Mouse (Mus musculus) kidney, postnatal 0 days (tissue): ENCODE results near the gene Mipol1. TPM values are rescaled to one million over a fixed set of nuclear protein-coding genes. Genes with fewer than 3 reads are reported as not detected.

Experiments used
- ATAC-seq: fragments of 200-750 bp; cut with Nextera tagmentation; replicated peaks from 2 replicates; pipeline ENCODE4 v1.8.0; 2017; ENCODE audit warnings: low read depth, moderate number of reproducible peaks, moderate TSS enrichment, moderate library complexity; ENCODE audit not compliant: low FRiP score
- DNase-seq: peaks from one replicate; pipeline ENCODE4 v3.0.0-alpha.2; 2016; ENCODE audit warnings: low spot score
- H3K27ac ChIP-seq: fragments of 300-500 bp; sonication (generic); 2 replicates; pipeline ENCODE4 v1.5.1; 2014; ENCODE audit warnings: mild to moderate bottlenecking
- H3K27me3 ChIP-seq: fragments of 300-500 bp; sonication (generic); 2 replicates; pipeline ENCODE4 v1.6.1; 2014; ENCODE audit warnings: low read length, mixed read lengths; ENCODE audit not compliant: insufficient read depth
- H3K36me3 ChIP-seq: fragments of 300-500 bp; sonication (generic); 2 replicates; pipeline ENCODE4 v1.6.1; 2014; ENCODE audit warnings: low read length, mixed read lengths; ENCODE audit not compliant: insufficient read depth
- H3K4me1 ChIP-seq: fragments of 300-500 bp; sonication (generic); replicated peaks from 2 replicates; pipeline ENCODE4 v1.6.1; 2014; ENCODE audit warnings: antibody characterized with exemption, low read length, mixed read lengths; ENCODE audit not compliant: insufficient read depth
- H3K4me2 ChIP-seq: fragments of 300-500 bp; sonication (generic); 2 replicates; pipeline ENCODE4 v1.6.1; 2014; ENCODE audit warnings: mild to moderate bottlenecking, low read length, moderate library complexity, mixed read lengths
- H3K4me3 ChIP-seq: fragments of 300-500 bp; sonication (generic); replicated peaks from 2 replicates; pipeline ENCODE4 v1.5.1; 2014; ENCODE audit warnings: low read depth, low read length
- H3K9ac ChIP-seq: fragments of 300-500 bp; sonication (generic); 2 replicates; pipeline ENCODE4 v1.6.1; 2014; ENCODE audit warnings: low read depth, low read length
- H3K9me3 ChIP-seq: fragments of 300-500 bp; sonication (generic); replicated peaks from 2 replicates; pipeline ENCODE4 v1.6.1; 2016; ENCODE audit warnings: low read length, inconsistent platforms, mixed read lengths
- CTCF ChIP-seq: IDR thresholded peaks from 2 replicates; pipeline ENCODE4 v1.5.1; 2016; ENCODE audit warnings: antibody characterized with exemption, low read depth, mild to moderate bottlenecking, moderate library complexity
- WGBS: fragments of 180-500 bp; shearing (Covaris S2); extraction: QIAGEN DNeasy Blood & Tissue Kit; methylation state at CpG from one replicate; pipeline ENCODE4 v1.1.7; 2014; 5-methylcytosine and 5-hydroxymethylcytosine counted together
- polyA plus RNA-seq: library from polyadenylated mRNA; unstranded; fragments of >200 nt; fragmentation: Nextera tagmentation; extraction: Ambion mirVana; gene quantifications from 2 replicates; pipeline ENCODE4 v1.2.1, GENCODE M21; 2015

Mipol1 gene
- polyA plus RNA-seq = 12.5 and 13.1 TPM in 2 replicates

GRCm38 (mm10) chr12:57230192-57230706, at the start of gene Mipol1, which contains the start of gene Prps1l3:
Gene Mipol1, plus strand, starts transcription at chr12:57230427.
Gene Prps1l3, plus strand, starts transcription at chr12:57230412.
- H3K4me1 ChIP-seq = 0 out of 2 replicates have a peak, but pooled peaks cover 5% of the 10 kb centered on the region
- WGBS = under 1% methylated on average over 55 of the region's 58 CpGs
- peak; percentile 93 for DNase-seq
- peak within 1 kb of the TSS; percentile 83 for H3K9ac ChIP-seq
- H3K4me3 ChIP-seq = peak within 1 kb of the TSS; percentile 77
- peak within 1 kb of the TSS; percentile 93 for H3K27ac ChIP-seq
- no peaks in the 10 kb centered on the region for H3K27me3 ChIP-seq
- no peaks in the 10 kb centered on the region for H3K9me3 ChIP-seq
- no peaks in the 10 kb centered on the region for H3K36me3 ChIP-seq
- TF ChIP-seq CTCF = no peak
- ATAC-seq = peak; percentile 96
- H3K4me2 ChIP-seq = peak within 1 kb of the TSS; percentile 86

GRCm38 (mm10) chr12:57184401-57185147, 45.7 kb upstream of the Mipol1 start:
- Histone ChIP-seq H3K27me3 (0 out of 2 replicates have a peak, but pooled peaks cover 4% of the 10 kb centered on the region), H3K4me2 (no peak overlapping the region), H3K4me3 (no peak overlapping the region), H3K27ac (no peak overlapping the region), H3K36me3 (no peaks in the 10 kb centered on the region), H3K4me1 (no peaks in the 10 kb centered on the region), H3K9ac (no peak overlapping the region), H3K9me3 (no peaks in the 10 kb centered on the region)
- peak; percentile 55 for TF ChIP-seq CTCF
- WGBS = 58% methylated on average over 2 of the region's 2 CpGs
- DNase-seq (peak; percentile 37), ATAC-seq (no peak)

- H3K4me1 ChIP-seq = no peaks in the 10 kb centered on the region
- H3K36me3 ChIP-seq = no peaks in the 10 kb centered on the region
- no peaks in the 10 kb centered on the region for H3K9me3 ChIP-seq
- DNase-seq (peak; percentile 57), ATAC-seq (no peak)
- no peak overlapping the region for H3K4me2 ChIP-seq
- no peak overlapping the region for H3K4me3 ChIP-seq
- WGBS = 2% methylated on average over 1 of the region's 1 CpGs
- H3K9ac ChIP-seq = no peak overlapping the region
- no peak overlapping the region for H3K27ac ChIP-seq
- H3K27me3 ChIP-seq = 0 out of 2 replicates have a peak, but pooled peaks cover 4% of the 10 kb centered on the region
- TF ChIP-seq CTCF = peak; percentile 74
Observed at GRCm38 (mm10) chr12:57185475-57185874, 44.8 kb upstream of the Mipol1 start.

GRCm38 (mm10) chr12:57186126-57186525, 44.1 kb upstream of the Mipol1 start:
- H3K4me2 ChIP-seq = no peak overlapping the region
- 66% methylated on average over 2 of the region's 2 CpGs for WGBS
- H3K9ac ChIP-seq = no peak overlapping the region
- no peak overlapping the region for H3K27ac ChIP-seq
- no peaks in the 10 kb centered on the region for H3K36me3 ChIP-seq
- H3K9me3 ChIP-seq = no peaks in the 10 kb centered on the region
- no peak for TF ChIP-seq CTCF
- no peak overlapping the region for H3K4me3 ChIP-seq
- H3K27me3 ChIP-seq = 0 out of 2 replicates have a peak, but pooled peaks cover 4% of the 10 kb centered on the region
- H3K4me1 ChIP-seq = no peaks in the 10 kb centered on the region
- DNase-seq = no peak
- no peak for ATAC-seq

- no peak overlapping the region for H3K9ac ChIP-seq
- WGBS = 85% methylated on average over 4 of the region's 4 CpGs
- H3K36me3 ChIP-seq = no peaks in the 10 kb centered on the region
- no peak overlapping the region for H3K4me2 ChIP-seq
- ATAC-seq (no peak), DNase-seq (no peak)
- no peak for TF ChIP-seq CTCF
- H3K27me3 ChIP-seq = 0 out of 2 replicates have a peak, but pooled peaks cover 4% of the 10 kb centered on the region
- H3K27ac ChIP-seq = no peak overlapping the region
- no peaks in the 10 kb centered on the region for H3K9me3 ChIP-seq
- no peaks in the 10 kb centered on the region for H3K4me1 ChIP-seq
- no peak overlapping the region for H3K4me3 ChIP-seq
Observed at GRCm38 (mm10) chr12:57187032-57187431, 43.2 kb upstream of the Mipol1 start.

GRCm38 (mm10) chr12:57194609-57195008, 35.6 kb upstream of the Mipol1 start:
- H3K27me3 ChIP-seq = no peaks in the 10 kb centered on the region
- H3K9ac ChIP-seq = no peak overlapping the region
- H3K9me3 ChIP-seq = no peaks in the 10 kb centered on the region
- H3K36me3 ChIP-seq = no peaks in the 10 kb centered on the region
- H3K4me2 ChIP-seq = no peak overlapping the region
- 27% methylated on average over 3 of the region's 3 CpGs for WGBS
- no peak overlapping the region for H3K4me3 ChIP-seq
- TF ChIP-seq CTCF = peak; percentile 63
- H3K27ac ChIP-seq = no peak overlapping the region
- H3K4me1 ChIP-seq = no peaks in the 10 kb centered on the region
- ATAC-seq (no peak), DNase-seq (peak; percentile 53)
